Mouse (Mus musculus): ENCODE results near the gene Gm4131. TPM values are rescaled to one million over a fixed set of nuclear protein-coding genes. Genes with fewer than 3 reads are reported as not detected.
A peak's percentile ranks its signal among the peaks of the same experiment; 100 is the strongest.

The Gm4131 gene
- polyA plus RNA-seq, 1 experiment from 2014 or later = 0.20 TPM

DNA sequence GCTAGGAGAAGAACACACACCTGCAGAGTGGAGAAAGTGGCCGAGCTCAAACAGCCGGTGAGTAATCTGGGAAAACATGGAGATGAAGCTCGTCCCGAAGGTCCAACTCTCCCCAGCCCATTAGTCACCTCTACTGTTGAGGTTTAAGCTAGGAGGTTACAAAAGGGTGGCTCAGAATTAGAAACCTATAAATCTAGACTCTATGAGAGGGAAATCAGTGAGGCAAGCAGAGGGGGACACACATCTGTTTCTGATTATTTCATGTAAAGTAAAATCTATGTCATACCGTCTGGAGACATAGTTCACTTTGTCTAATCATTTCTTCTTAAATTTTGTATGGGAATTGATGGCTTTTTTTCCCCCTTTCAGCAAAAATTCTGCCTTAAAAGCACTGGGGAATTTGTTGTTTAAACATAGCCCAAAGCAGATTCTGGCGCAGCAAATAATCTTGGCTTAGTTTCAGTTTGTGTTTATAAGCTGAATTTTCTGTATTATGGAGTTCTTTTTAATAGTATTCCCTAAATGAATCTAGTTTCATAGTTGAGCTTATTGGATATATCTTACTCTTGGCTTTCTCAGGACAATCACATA, 122.8 kb downstream of the Gm4131 start:
- Histone ChIP-seq H3K4me2 (no peak overlapping the region), H3K9me3 (replicated peaks) (no peaks in the 10 kb centered on the region), H3K36me3 (no peaks in the 10 kb centered on the region), H3K27me3 (replicated peaks) (no peaks in the 10 kb centered on the region), H3K4me1 (replicated peaks) (no peaks in the 10 kb centered on the region), H3K27ac (ENCODE audit: poor library complexity, severe bottlenecking) (no peak overlapping the region), H3K9ac (no peak overlapping the region), H3K4me3 (no peak overlapping the region)
- WGBS = 79% methylated on average over 6 of the region's 6 CpGs
- no peak for ATAC-seq (ENCODE audit: insufficient number of reproducible peaks, low FRiP score)

DNA sequence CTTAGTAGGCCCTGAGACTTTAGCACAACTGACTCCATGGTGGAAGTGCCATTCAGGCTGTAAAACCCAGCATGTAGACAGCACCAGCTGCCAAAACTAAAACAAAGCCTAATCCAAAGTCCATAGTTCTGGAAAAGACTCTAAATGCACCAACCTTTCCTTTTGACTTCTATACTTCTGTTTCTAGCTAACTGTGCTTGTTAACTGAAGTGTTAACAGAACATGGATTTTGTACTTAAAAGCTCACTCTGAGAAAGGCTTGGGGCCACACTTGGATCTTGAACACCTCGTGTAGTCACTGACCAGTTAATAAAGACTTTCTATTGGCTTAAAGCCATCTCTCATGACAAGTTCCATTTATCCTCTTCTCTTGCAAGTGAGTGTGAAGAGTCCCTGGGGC, 123.8 kb downstream of the Gm4131 start:
- no peak overlapping the region for H3K9ac ChIP-seq
- no peak overlapping the region for H3K4me3 ChIP-seq
- H3K4me2 ChIP-seq = no peak overlapping the region
- no peak overlapping the region for H3K27ac ChIP-seq (ENCODE audit: poor library complexity, severe bottlenecking)
- H3K9me3 ChIP-seq (replicated peaks) = no peaks in the 10 kb centered on the region
- no peaks in the 10 kb centered on the region for H3K27me3 ChIP-seq (replicated peaks)
- no peaks in the 10 kb centered on the region for H3K36me3 ChIP-seq
- WGBS = 59% methylated on average over 1 of the region's 1 CpGs
- no peak for ATAC-seq (ENCODE audit: insufficient number of reproducible peaks, low FRiP score)
- H3K4me1 ChIP-seq (replicated peaks) = no peaks in the 10 kb centered on the region

DNA sequence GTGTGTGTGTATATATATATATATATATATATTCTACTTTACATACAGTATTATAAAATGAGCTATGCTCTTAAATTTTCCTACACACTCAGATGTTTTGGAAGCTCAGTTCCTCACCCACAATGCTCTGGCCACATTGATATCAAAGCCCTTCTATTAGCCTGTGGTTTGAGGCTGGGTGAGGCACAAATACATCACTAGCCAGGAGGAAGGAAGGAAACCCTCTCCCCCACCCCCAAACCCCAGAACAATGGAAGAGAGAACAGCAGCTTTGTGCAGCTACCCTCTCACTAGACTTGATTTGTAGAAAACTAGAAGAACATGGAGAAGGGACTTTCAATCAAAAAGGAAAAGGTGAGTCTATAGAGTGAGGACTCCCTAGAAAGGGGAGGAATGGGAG, 126.7 kb downstream of the Gm4131 start:
- no peaks in the 10 kb centered on the region for H3K27me3 ChIP-seq (replicated peaks)
- H3K4me3 ChIP-seq = no peak overlapping the region
- H3K36me3 ChIP-seq = no peaks in the 10 kb centered on the region
- no peak overlapping the region for H3K4me2 ChIP-seq
- no peak for ATAC-seq (ENCODE audit: insufficient number of reproducible peaks, low FRiP score)
- no peaks in the 10 kb centered on the region for H3K9me3 ChIP-seq (replicated peaks)
- H3K27ac ChIP-seq (ENCODE audit: poor library complexity, severe bottlenecking) = no peak overlapping the region
- no peaks in the 10 kb centered on the region for H3K4me1 ChIP-seq (replicated peaks)
- no peak overlapping the region for H3K9ac ChIP-seq

DNA sequence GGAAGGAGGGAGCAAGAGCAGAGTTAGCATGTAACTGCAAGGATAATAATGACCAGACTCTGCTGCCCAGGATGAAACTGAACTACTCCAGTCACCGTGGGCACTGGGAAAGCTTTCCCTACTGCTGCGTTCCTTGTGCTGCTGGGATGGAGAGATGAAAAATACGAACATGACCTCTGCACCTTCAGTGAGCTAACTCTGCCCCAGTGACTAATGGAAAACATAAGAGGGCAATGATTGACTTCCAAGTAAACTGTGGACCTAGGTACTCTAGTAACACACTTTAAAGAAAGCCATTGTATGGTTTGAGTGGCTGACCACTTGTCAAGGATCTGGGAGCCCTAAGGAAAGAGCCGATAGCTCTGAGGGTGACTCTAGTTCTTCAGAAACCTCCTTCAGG, 128.5 kb downstream of the Gm4131 start:
- H3K4me3 ChIP-seq = no peak overlapping the region
- no peaks in the 10 kb centered on the region for H3K4me1 ChIP-seq (replicated peaks)
- no peak for ATAC-seq (ENCODE audit: insufficient number of reproducible peaks, low FRiP score)
- WGBS = 82% methylated on average over 4 of the region's 4 CpGs
- H3K9ac ChIP-seq = no peak overlapping the region
- H3K36me3 ChIP-seq = no peaks in the 10 kb centered on the region
- no peaks in the 10 kb centered on the region for H3K27me3 ChIP-seq (replicated peaks)
- no peaks in the 10 kb centered on the region for H3K9me3 ChIP-seq (replicated peaks)
- H3K4me2 ChIP-seq = no peak overlapping the region
- no peak overlapping the region for H3K27ac ChIP-seq (ENCODE audit: poor library complexity, severe bottlenecking)

DNA sequence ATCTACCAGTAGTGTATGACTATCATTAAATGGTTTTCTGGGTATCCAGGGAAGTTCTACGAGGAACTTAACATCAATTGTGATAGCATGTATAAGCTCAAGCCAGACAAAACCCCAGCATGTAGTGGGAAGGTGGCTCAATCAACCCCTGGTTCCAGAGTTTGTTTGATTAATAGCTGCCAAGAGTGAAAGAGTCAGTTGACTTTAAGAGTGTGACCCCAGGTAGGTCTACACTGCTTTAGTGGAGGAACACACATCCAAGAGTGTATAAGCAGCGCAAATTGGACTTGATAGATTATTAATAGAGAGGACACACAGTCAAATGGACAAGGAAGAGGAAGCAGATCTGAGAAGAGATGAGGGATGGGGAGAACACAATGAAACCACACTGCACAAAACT, 128.9 kb downstream of the Gm4131 start:
- no peaks in the 10 kb centered on the region for H3K4me1 ChIP-seq (replicated peaks)
- no peak overlapping the region for H3K4me3 ChIP-seq
- no peaks in the 10 kb centered on the region for H3K27me3 ChIP-seq (replicated peaks)
- no peak overlapping the region for H3K4me2 ChIP-seq
- no peak for ATAC-seq (ENCODE audit: insufficient number of reproducible peaks, low FRiP score)
- H3K27ac ChIP-seq (ENCODE audit: poor library complexity, severe bottlenecking) = no peak overlapping the region
- 81% methylated on average over 2 of the region's 2 CpGs for WGBS
- no peaks in the 10 kb centered on the region for H3K9me3 ChIP-seq (replicated peaks)
- no peaks in the 10 kb centered on the region for H3K36me3 ChIP-seq
- H3K9ac ChIP-seq = no peak overlapping the region

DNA sequence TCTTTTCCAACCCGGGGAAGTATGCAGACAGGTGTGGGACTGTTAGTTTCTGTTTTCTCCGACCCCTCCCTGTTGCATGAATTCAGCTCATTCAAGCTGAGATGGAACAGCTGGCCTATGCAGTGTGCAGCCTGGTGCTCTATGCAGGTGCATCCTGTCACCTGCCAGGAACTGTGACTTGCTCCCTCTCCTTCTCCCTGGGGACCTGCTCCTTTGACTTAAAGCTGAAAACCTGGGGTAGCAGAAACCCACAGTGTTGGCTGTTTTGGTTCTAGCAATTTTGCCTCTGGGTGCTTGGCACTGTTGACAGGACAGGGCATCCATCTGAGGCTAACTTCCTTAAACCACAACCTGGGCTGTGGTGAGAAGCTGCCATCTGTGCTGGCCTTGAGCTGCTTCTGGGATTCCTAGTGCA, 141.4 kb downstream of the Gm4131 start:
- no peak for ATAC-seq (ENCODE audit: insufficient number of reproducible peaks, low FRiP score)
- Histone ChIP-seq H3K27ac (ENCODE audit: poor library complexity, severe bottlenecking) (no peak overlapping the region), H3K4me3 (no peak overlapping the region), H3K9ac (no peak overlapping the region), H3K4me2 (no peak overlapping the region), H3K36me3 (no peaks in the 10 kb centered on the region), H3K4me1 (replicated peaks) (no peaks in the 10 kb centered on the region), H3K9me3 (replicated peaks) (no peaks in the 10 kb centered on the region), H3K27me3 (replicated peaks) (no peaks in the 10 kb centered on the region)
- WGBS = 68% methylated on average over 2 of the region's 2 CpGs

DNA sequence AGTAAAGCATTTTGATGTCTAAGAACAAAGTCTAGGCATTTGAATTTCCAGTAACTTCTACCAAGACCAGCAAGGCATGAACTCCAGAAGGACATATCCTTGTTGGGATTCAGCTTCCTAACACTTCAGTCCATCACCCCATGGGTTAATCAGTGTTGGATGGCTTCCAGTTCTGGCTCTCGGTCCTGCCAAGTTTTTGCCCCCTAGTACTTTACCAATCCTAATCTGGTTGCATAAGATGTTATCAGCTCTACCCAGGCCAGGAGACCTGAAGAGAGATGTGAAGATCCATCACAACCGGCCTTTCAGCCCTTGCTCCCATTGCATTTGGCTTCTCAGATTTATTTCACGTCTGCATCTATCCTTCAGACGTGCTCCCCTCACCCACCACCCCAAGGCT, 144.5 kb downstream of the Gm4131 start:
- no peak for ATAC-seq (ENCODE audit: insufficient number of reproducible peaks, low FRiP score)
- WGBS = 65% methylated on average over 4 of the region's 4 CpGs
- no peak overlapping the region for H3K9ac ChIP-seq

DNA sequence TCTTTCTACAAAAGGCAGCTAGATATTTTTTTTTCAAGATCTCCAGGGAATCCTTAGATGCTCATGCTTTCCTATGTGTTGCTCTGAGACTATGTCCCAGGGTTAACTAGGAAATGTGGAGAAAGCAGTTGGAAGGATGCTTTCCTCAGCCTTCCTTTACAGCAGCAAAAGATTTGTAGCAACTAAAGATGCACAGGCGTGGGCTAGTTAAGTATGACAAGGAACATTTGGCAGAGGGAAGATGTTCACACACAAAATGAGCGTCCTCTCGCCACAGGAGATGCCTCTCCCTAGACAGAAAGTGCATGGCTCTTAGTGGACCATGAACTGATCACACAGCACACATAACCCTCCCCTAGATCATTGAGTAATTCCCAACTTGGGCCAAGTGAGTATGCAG, 149.2 kb downstream of the Gm4131 start:
- Histone ChIP-seq H3K9me3 (replicated peaks) (no peaks in the 10 kb centered on the region), H3K9ac (no peak overlapping the region), H3K36me3 (no peaks in the 10 kb centered on the region), H3K27me3 (replicated peaks) (no peaks in the 10 kb centered on the region), H3K4me2 (no peak overlapping the region), H3K4me1 (replicated peaks) (peaks cover 23% of the 10 kb centered on the region), H3K4me3 (no peak overlapping the region), H3K27ac (ENCODE audit: poor library complexity, severe bottlenecking) (no peak overlapping the region)
- WGBS = 83% methylated on average over 3 of the region's 3 CpGs
- no peak for ATAC-seq (ENCODE audit: insufficient number of reproducible peaks, low FRiP score)

More for the DNA sequence above, 144.5 kb downstream of the Gm4131 start:
- Histone ChIP-seq H3K9me3 (replicated peaks) (no peaks in the 10 kb centered on the region), H3K4me1 (replicated peaks) (peaks cover 5% of the 10 kb centered on the region), H3K4me2 (no peak overlapping the region), H3K27me3 (replicated peaks) (no peaks in the 10 kb centered on the region), H3K27ac (ENCODE audit: poor library complexity, severe bottlenecking) (no peak overlapping the region), H3K36me3 (no peaks in the 10 kb centered on the region), H3K4me3 (no peak overlapping the region)

DNA sequence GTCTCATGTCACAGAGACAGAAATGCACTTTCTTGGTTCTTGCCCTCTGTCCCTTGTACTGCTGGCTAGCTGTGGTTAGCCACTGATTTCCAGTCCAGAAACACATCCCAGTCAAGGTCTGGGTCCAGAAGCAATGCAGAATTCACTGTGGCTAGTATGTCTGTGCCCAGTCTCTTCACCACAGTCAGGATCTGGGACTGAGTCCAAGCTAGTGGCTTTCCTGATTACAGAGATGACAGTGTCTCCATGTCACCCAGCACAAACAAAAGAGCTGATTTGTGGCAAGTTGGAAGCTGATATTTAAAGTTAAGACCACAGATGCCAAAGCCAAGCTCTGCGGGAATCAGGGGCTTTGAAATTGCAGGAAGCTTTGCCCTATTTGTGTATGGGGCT, 150.0 kb downstream of the Gm4131 start:
- Histone ChIP-seq H3K4me3 (no peak overlapping the region), H3K9me3 (replicated peaks) (0 out of 2 replicates have a peak, but pooled peaks cover 4% of the 10 kb centered on the region), H3K27me3 (replicated peaks) (no peaks in the 10 kb centered on the region), H3K36me3 (no peaks in the 10 kb centered on the region), H3K27ac (ENCODE audit: poor library complexity, severe bottlenecking) (peak overlapping the region; percentile 68), H3K9ac (no peak overlapping the region), H3K4me2 (no peak overlapping the region), H3K4me1 (replicated peaks) (peaks cover 23% of the 10 kb centered on the region)
- no peak for ATAC-seq (ENCODE audit: insufficient number of reproducible peaks, low FRiP score)
- 7% methylated on average over 1 of the region's 1 CpGs for WGBS

DNA sequence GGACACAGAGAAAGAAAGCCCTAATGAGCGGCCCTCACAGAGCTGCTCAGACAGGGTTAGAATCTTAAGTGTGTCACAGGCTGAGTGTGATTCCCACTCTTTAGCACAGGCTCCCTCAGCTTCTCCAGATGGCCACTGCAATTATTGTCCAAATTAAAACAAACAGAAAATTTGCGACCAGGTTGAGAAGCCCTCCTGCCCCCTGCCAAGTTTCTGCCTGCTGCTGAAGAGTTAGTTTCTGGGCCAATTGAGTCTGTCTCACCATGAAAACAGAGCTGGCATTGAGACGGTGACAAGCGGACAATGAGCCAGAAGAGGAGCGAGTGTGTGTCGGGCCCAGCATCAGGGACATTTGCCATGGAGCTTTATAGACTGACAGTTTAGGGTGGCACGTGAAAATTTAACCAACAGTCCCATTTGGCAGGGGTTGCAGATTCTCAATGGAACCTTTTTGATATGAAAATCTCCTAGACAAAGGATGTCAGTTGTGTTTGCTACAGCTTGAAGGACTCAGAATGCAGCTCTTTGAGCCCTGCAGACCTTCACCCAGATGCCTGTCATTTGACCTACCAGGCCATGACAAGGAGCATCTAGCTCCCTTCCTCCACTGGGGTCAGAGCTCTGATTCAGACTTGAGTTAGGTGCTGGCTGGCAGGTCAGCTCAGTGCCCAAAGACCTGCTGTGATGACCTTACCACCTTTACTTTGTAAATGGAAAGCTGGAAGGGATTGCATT, 150.5 kb downstream of the Gm4131 start:
- Histone ChIP-seq H3K27ac (ENCODE audit: poor library complexity, severe bottlenecking) (peak overlapping the region; percentile 68), H3K4me3 (no peak overlapping the region), H3K4me1 (replicated peaks) (peaks cover 23% of the 10 kb centered on the region), H3K36me3 (no peaks in the 10 kb centered on the region), H3K9ac (no peak overlapping the region), H3K4me2 (no peak overlapping the region), H3K27me3 (replicated peaks) (no peaks in the 10 kb centered on the region), H3K9me3 (replicated peaks) (0 out of 2 replicates have a peak, but pooled peaks cover 4% of the 10 kb centered on the region)
- ATAC-seq (ENCODE audit: insufficient number of reproducible peaks, low FRiP score) = no peak
- WGBS = 76% methylated on average over 7 of the region's 7 CpGs
